Mouse (Mus musculus) forebrain, embryonic 12.5 days (tissue): ENCODE data around the gene Gm17359. TPM values are rescaled to one million over a fixed set of nuclear protein-coding genes. Genes with fewer than 3 reads are reported as not detected.

ENCODE experiments used
- ATAC-seq: fragments of 200-750 bp; cut with Nextera tagmentation; 2 replicates; pipeline ENCODE4 v1.8.0; 2017; ENCODE audit warnings: moderate TSS enrichment; ENCODE audit not compliant: low FRiP score
- H3K27ac ChIP-seq: fragments of 300-500 bp; sonication (generic); 2 replicates; pipeline ENCODE4 v1.5.1; 2016; ENCODE audit warnings: mild to moderate bottlenecking
- H3K27me3 ChIP-seq: fragments of 300-500 bp; sonication (generic); 2 replicates; pipeline ENCODE4 v1.6.1; 2016; ENCODE audit warnings: mild to moderate bottlenecking
- H3K36me3 ChIP-seq: fragments of 300-500 bp; sonication (generic); replicated peaks from 2 replicates; pipeline ENCODE4 v1.6.1; 2016; ENCODE audit warnings: mild to moderate bottlenecking
- H3K4me1 ChIP-seq: fragments of 300-500 bp; sonication (generic); 2 replicates; pipeline ENCODE4 v1.6.1; 2016
- H3K4me2 ChIP-seq: fragments of 300-500 bp; sonication (generic); 2 replicates; pipeline ENCODE4 v1.6.1; 2016; ENCODE audit warnings: mild to moderate bottlenecking, moderate library complexity
- H3K4me3 ChIP-seq: fragments of 300-500 bp; sonication (generic); replicated peaks from 2 replicates; pipeline ENCODE4 v1.5.1; 2016; ENCODE audit warnings: mild to moderate bottlenecking
- H3K9ac ChIP-seq: fragments of 300-500 bp; sonication (generic); 2 replicates; pipeline ENCODE4 v1.6.1; 2016; ENCODE audit warnings: mild to moderate bottlenecking
- H3K9me3 ChIP-seq: fragments of 300-500 bp; sonication (generic); 2 replicates; pipeline ENCODE4 v1.6.1; 2016
- WGBS: fragments of 180-500 bp; shearing (Covaris S2); methylation state at CpG from one replicate; pipeline ENCODE4 v1.1.7; 2016; 5-methylcytosine and 5-hydroxymethylcytosine counted together
- polyA plus RNA-seq: library from polyadenylated mRNA; unstranded; fragments of >200 nt; fragmentation: Nextera tagmentation; extraction: Ambion mirVana; gene quantifications from 2 replicates; pipeline ENCODE4 v1.2.1, GENCODE M21; 2016

Gene Gm17359
- polyA plus RNA-seq, 1 experiment from 2014 or later = not detected

- Histone ChIP-seq H3K36me3 (peaks cover 24% of the 10 kb centered on the region), H3K9me3 (no peaks in the 10 kb centered on the region), H3K4me3 (no peak overlapping the region), H3K27ac (no peak overlapping the region), H3K4me1 (peaks cover 6% of the 10 kb centered on the region; the same call in 1 of the 2 replicates), H3K27me3 (no peaks in the 10 kb centered on the region), H3K4me2 (no peak overlapping the region), H3K9ac (no peak overlapping the region)
- 97% methylated on average over 5 of the region's 5 CpGs for WGBS
- no peak for ATAC-seq
These were observed 133.0 kb downstream of the Gm17359 start for GRCm38 (mm10) chr3:79469440-79469839.

- no peak for ATAC-seq
- H3K36me3 ChIP-seq = peaks cover 18% of the 10 kb centered on the region
- 96% methylated on average over 5 of the region's 5 CpGs for WGBS
These were observed 135.9 kb downstream of the Gm17359 start for GRCm38 (mm10) chr3:79472362-79472761.

GRCm38 (mm10) chr3:79474911-79475310 is 138.4 kb downstream of the Gm17359 start:
- H3K4me3 ChIP-seq = no peak overlapping the region
- no peak overlapping the region for H3K4me2 ChIP-seq
- H3K9ac ChIP-seq = no peak overlapping the region
- no peaks in the 10 kb centered on the region for H3K9me3 ChIP-seq
- peaks cover 26% of the 10 kb centered on the region for H3K36me3 ChIP-seq
- peaks cover 14% of the 10 kb centered on the region; the same call in 1 of the 2 replicates for H3K4me1 ChIP-seq
- no peaks in the 10 kb centered on the region for H3K27me3 ChIP-seq
- WGBS = 49% methylated on average over 4 of the region's 4 CpGs
- no peak overlapping the region for H3K27ac ChIP-seq
- ATAC-seq = 0 out of 2 replicates have a peak, but pooled peaks have one; percentile 57

More at GRCm38 (mm10) chr3:79472362-79472761, 135.9 kb downstream of the Gm17359 start:
- Histone ChIP-seq H3K4me2 (no peak overlapping the region), H3K27ac (no peak overlapping the region), H3K27me3 (no peaks in the 10 kb centered on the region), H3K4me3 (no peak overlapping the region), H3K4me1 (peaks cover 14% of the 10 kb centered on the region; the same call in 1 of the 2 replicates), H3K9ac (no peak overlapping the region), H3K9me3 (no peaks in the 10 kb centered on the region)

GRCm38 (mm10) chr3:79475980-79476379 is 139.5 kb downstream of the Gm17359 start:
- Histone ChIP-seq H3K36me3 (peaks cover 36% of the 10 kb centered on the region), H3K9me3 (no peaks in the 10 kb centered on the region), H3K27me3 (no peaks in the 10 kb centered on the region), H3K4me1 (peaks cover 14% of the 10 kb centered on the region; the same call in 1 of the 2 replicates), H3K4me3 (no peak overlapping the region), H3K9ac (no peak overlapping the region), H3K4me2 (no peak overlapping the region), H3K27ac (no peak overlapping the region)
- no peak for ATAC-seq
- WGBS = 89% methylated on average over 2 of the region's 2 CpGs

GRCm38 (mm10) chr3:79478400-79478799 is 141.9 kb downstream of the Gm17359 start:
- Histone ChIP-seq H3K36me3 (peaks cover 51% of the 10 kb centered on the region), H3K4me3 (no peak overlapping the region), H3K27me3 (no peaks in the 10 kb centered on the region), H3K9ac (no peak overlapping the region), H3K9me3 (no peaks in the 10 kb centered on the region), H3K4me1 (peaks cover 14% of the 10 kb centered on the region; the same call in 1 of the 2 replicates), H3K27ac (no peak overlapping the region), H3K4me2 (no peak overlapping the region)
- 94% methylated on average over 8 of the region's 8 CpGs for WGBS
- ATAC-seq = no peak

- H3K4me2 ChIP-seq = no peak overlapping the region
- 86% methylated on average over 4 of the region's 4 CpGs for WGBS
- no peak overlapping the region for H3K9ac ChIP-seq
- peaks cover 9% of the 10 kb centered on the region; the same call in 1 of the 2 replicates for H3K4me1 ChIP-seq
- H3K36me3 ChIP-seq = peaks cover 56% of the 10 kb centered on the region
- ATAC-seq = no peak
- no peaks in the 10 kb centered on the region for H3K9me3 ChIP-seq
- no peak overlapping the region for H3K4me3 ChIP-seq
- H3K27me3 ChIP-seq = no peaks in the 10 kb centered on the region
- no peak overlapping the region for H3K27ac ChIP-seq
These were observed 142.4 kb downstream of the Gm17359 start for GRCm38 (mm10) chr3:79478880-79479279.

- no peak overlapping the region for H3K27ac ChIP-seq
- WGBS = 95% methylated on average over 16 of the region's 16 CpGs
These were observed 148.0 kb downstream of the Gm17359 start for GRCm38 (mm10) chr3:79484286-79485063.

GRCm38 (mm10) chr3:79488025-79488424 is 151.6 kb downstream of the Gm17359 start:
- Histone ChIP-seq H3K9ac (no peak overlapping the region), H3K9me3 (no peaks in the 10 kb centered on the region), H3K4me2 (no peak overlapping the region), H3K4me1 (no peaks in the 10 kb centered on the region), H3K27ac (no peak overlapping the region), H3K4me3 (no peak overlapping the region), H3K36me3 (peaks cover 54% of the 10 kb centered on the region), H3K27me3 (no peaks in the 10 kb centered on the region)
- ATAC-seq = no peak
- 93% methylated on average over 7 of the region's 7 CpGs for WGBS

More at GRCm38 (mm10) chr3:79484286-79485063, 148.0 kb downstream of the Gm17359 start:
- Histone ChIP-seq H3K4me1 (no peaks in the 10 kb centered on the region), H3K36me3 (peaks cover 66% of the 10 kb centered on the region), H3K27me3 (no peaks in the 10 kb centered on the region), H3K9ac (no peak overlapping the region), H3K9me3 (no peaks in the 10 kb centered on the region), H3K4me2 (no peak overlapping the region), H3K4me3 (no peak overlapping the region)
- ATAC-seq = no peak

- peaks cover 47% of the 10 kb centered on the region for H3K36me3 ChIP-seq
- no peak overlapping the region for H3K27ac ChIP-seq
- no peak overlapping the region for H3K9ac ChIP-seq
- no peaks in the 10 kb centered on the region for H3K27me3 ChIP-seq
- H3K4me2 ChIP-seq = no peak overlapping the region
- ATAC-seq = no peak
- WGBS = 94% methylated on average over 5 of the region's 5 CpGs
- no peaks in the 10 kb centered on the region for H3K9me3 ChIP-seq
- H3K4me1 ChIP-seq = no peaks in the 10 kb centered on the region
- H3K4me3 ChIP-seq = no peak overlapping the region
These were observed 153.6 kb downstream of the Gm17359 start for GRCm38 (mm10) chr3:79490102-79490501.

- H3K4me3 ChIP-seq = no peak overlapping the region
- no peak overlapping the region for H3K4me2 ChIP-seq
- H3K27ac ChIP-seq = no peak overlapping the region
- H3K9ac ChIP-seq = no peak overlapping the region
- no peaks in the 10 kb centered on the region for H3K27me3 ChIP-seq
- no peaks in the 10 kb centered on the region for H3K4me1 ChIP-seq
- no peak for ATAC-seq
- WGBS = 90% methylated on average over 3 of the region's 3 CpGs
- H3K36me3 ChIP-seq = peaks cover 41% of the 10 kb centered on the region
- no peaks in the 10 kb centered on the region for H3K9me3 ChIP-seq
These were observed 155.2 kb downstream of the Gm17359 start for GRCm38 (mm10) chr3:79491614-79492013.

- peaks cover 32% of the 10 kb centered on the region for H3K36me3 ChIP-seq
- no peaks in the 10 kb centered on the region for H3K27me3 ChIP-seq
- WGBS = 94% methylated on average over 10 of the region's 10 CpGs
- H3K4me3 ChIP-seq = no peak overlapping the region
- H3K9ac ChIP-seq = no peak overlapping the region
- H3K4me2 ChIP-seq = no peak overlapping the region
- H3K9me3 ChIP-seq = no peaks in the 10 kb centered on the region
- no peak for ATAC-seq
- no peaks in the 10 kb centered on the region for H3K4me1 ChIP-seq
- H3K27ac ChIP-seq = no peak overlapping the region
These were observed 156.6 kb downstream of the Gm17359 start for GRCm38 (mm10) chr3:79493064-79493463.

GRCm38 (mm10) chr3:79494028-79494427 is 157.6 kb downstream of the Gm17359 start:
- ATAC-seq = no peak
- no peak overlapping the region for H3K4me3 ChIP-seq
- no peak overlapping the region for H3K4me2 ChIP-seq
- H3K36me3 ChIP-seq = peaks cover 22% of the 10 kb centered on the region
- no peaks in the 10 kb centered on the region for H3K27me3 ChIP-seq
- no peaks in the 10 kb centered on the region for H3K9me3 ChIP-seq
- 88% methylated on average over 8 of the region's 8 CpGs for WGBS
- no peaks in the 10 kb centered on the region for H3K4me1 ChIP-seq
- H3K9ac ChIP-seq = no peak overlapping the region
- no peak overlapping the region for H3K27ac ChIP-seq

GRCm38 (mm10) chr3:79495151-79495550 is 158.7 kb downstream of the Gm17359 start:
- WGBS = 78% methylated on average over 7 of the region's 7 CpGs
- no peak overlapping the region for H3K27ac ChIP-seq
- peaks cover 2% of the 10 kb centered on the region; the same call in 1 of the 2 replicates for H3K4me1 ChIP-seq
- no peaks in the 10 kb centered on the region for H3K9me3 ChIP-seq
- H3K9ac ChIP-seq = no peak overlapping the region
- no peaks in the 10 kb centered on the region for H3K27me3 ChIP-seq
- H3K4me2 ChIP-seq = no peak overlapping the region
- no peak overlapping the region for H3K4me3 ChIP-seq
- H3K36me3 ChIP-seq = peaks cover 21% of the 10 kb centered on the region
- no peak for ATAC-seq
